Mouse (Mus musculus) heart, adult 2 months (tissue): ENCODE data around the gene Tmem214. TPM values are rescaled to one million over a fixed set of nuclear protein-coding genes. Genes with fewer than 3 reads are reported as not detected.

Source experiments
- DNase-seq, 2 experiments: peaks; one replicate each; pipeline ENCODE4 v3.0.0; 2021
- H3K27ac ChIP-seq: fragments of 200-600 bp; 2 replicates; pipeline ENCODE4 v1.8.1; 2022
- H3K27me3 ChIP-seq: fragments of 200-500 bp; 2 replicates; pipeline ENCODE4 v1.6.1; 2012; ENCODE audit warnings: mild to moderate bottlenecking, low read length, inconsistent platforms, mixed read lengths; ENCODE audit not compliant: control insufficient read depth, insufficient read depth
- H3K36me3 ChIP-seq: fragments of 200-500 bp; 2 replicates; pipeline ENCODE4 v1.6.1; 2012; ENCODE audit warnings: low read length, inconsistent platforms; ENCODE audit not compliant: control insufficient read depth, insufficient read depth
- H3K4me1 ChIP-seq: fragments of 200-500 bp; 2 replicates; pipeline ENCODE4 v1.6.1; 2011; ENCODE audit warnings: low read length; ENCODE audit not compliant: control insufficient read depth, insufficient read depth
- H3K4me3 ChIP-seq: fragments of 200-600 bp; 2 replicates; pipeline ENCODE4 v1.8.1; 2022
- H3K79me2 ChIP-seq: fragments of 200-500 bp; replicated peaks from 2 replicates; pipeline ENCODE4 v1.6.1; 2012; ENCODE audit warnings: mild to moderate bottlenecking, inconsistent platforms, low read length, moderate library complexity, mixed read lengths; ENCODE audit not compliant: control insufficient read depth, insufficient read depth
- H3K9ac ChIP-seq: fragments of 200-500 bp; 2 replicates; pipeline ENCODE4 v1.6.1; 2012; ENCODE audit warnings: low read depth, mild to moderate bottlenecking, control low read depth, inconsistent platforms, low read length, mixed read lengths
- CTCF ChIP-seq: fragments of 200-600 bp; IDR thresholded peaks from 2 replicates; pipeline ENCODE4 v1.8.1; 2022; ENCODE audit warnings: antibody characterized with exemption, mild to moderate bottlenecking, moderate library complexity
- EP300 ChIP-seq: fragments of 200-500 bp; IDR thresholded peaks from 2 replicates; pipeline ENCODE4 v1.6.1; 2011; ENCODE audit warnings: low read depth, low read length, control low read depth; ENCODE audit not compliant: insufficient read depth
- POLR2A ChIP-seq: fragments of 200-500 bp; IDR thresholded peaks from 2 replicates; pipeline ENCODE4 v1.6.1; 2011; ENCODE audit warnings: mild to moderate bottlenecking, low read depth, low read length, control low read depth; ENCODE audit not compliant: insufficient read depth
- WGBS: fragments of 180-500 bp; shearing (Covaris S2); methylation state at CpG from one replicate; pipeline ENCODE4 v1.1.7; 2018; 5-methylcytosine and 5-hydroxymethylcytosine counted together
- intact Hi-C: fragments of 180-260 bp; cut with DNase I; formaldehyde crosslinking; loops from one replicate; pipeline ENCODE4 v1.15.1; 2025
- polyA plus RNA-seq: library from polyadenylated mRNA; depleted of rRNA; stranded (reverse); fragments of >200 nt; gene quantifications from 2 replicates; pipeline ENCODE4 v1.2.3, GENCODE M21; 2012
- total RNA-seq, 2 experiments: library from RNA; stranded (reverse); gene quantifications; 2 replicates each; pipeline ENCODE4 v1.2.3; 2021

The Tmem214 gene
- total and polyA plus RNA-seq, 3 experiments = 34.7 to 55.7 (median 37.5) TPM

GRCm38 (mm10) chr5:30825166-30825565 lies 42.6 kb upstream of the Tmem214 start:
- no peak for TF ChIP-seq EP300
- Histone ChIP-seq H3K4me3 (no peak overlapping the region), H3K36me3 (no peaks in the 10 kb centered on the region; the same call in 1 of the 2 replicates), H3K27ac (no peak overlapping the region), H3K4me1 (peaks cover 7% of the 10 kb centered on the region; the same call in 1 of the 2 replicates), H3K9ac (no peak overlapping the region), H3K27me3 (no peaks in the 10 kb centered on the region), H3K79me2 (0 out of 2 replicates have a peak, but pooled peaks cover 3% of the 10 kb centered on the region)
- 54% methylated on average over 10 of the region's 10 CpGs for WGBS
- DNase-seq = no peak
- intact Hi-C loops = no loop called here

- no peaks in the 10 kb centered on the region for H3K27me3 ChIP-seq
- H3K4me3 ChIP-seq = no peak overlapping the region
- WGBS = 65% methylated on average over 6 of the region's 6 CpGs
- intact Hi-C loops = no loop called here
- no peak overlapping the region for H3K9ac ChIP-seq
- no peak for DNase-seq
- H3K79me2 ChIP-seq = 0 out of 2 replicates have a peak, but pooled peaks cover 3% of the 10 kb centered on the region
- H3K4me1 ChIP-seq = peaks cover 7% of the 10 kb centered on the region; the same call in 1 of the 2 replicates
- H3K36me3 ChIP-seq = no peaks in the 10 kb centered on the region; the same call in 1 of the 2 replicates
- no peak overlapping the region for H3K27ac ChIP-seq
- TF ChIP-seq POLR2A (no peak), CTCF (no peak), EP300 (no peak)
Observed at GRCm38 (mm10) chr5:30825821-30826220, 42.0 kb upstream of the Tmem214 start.

DNA sequence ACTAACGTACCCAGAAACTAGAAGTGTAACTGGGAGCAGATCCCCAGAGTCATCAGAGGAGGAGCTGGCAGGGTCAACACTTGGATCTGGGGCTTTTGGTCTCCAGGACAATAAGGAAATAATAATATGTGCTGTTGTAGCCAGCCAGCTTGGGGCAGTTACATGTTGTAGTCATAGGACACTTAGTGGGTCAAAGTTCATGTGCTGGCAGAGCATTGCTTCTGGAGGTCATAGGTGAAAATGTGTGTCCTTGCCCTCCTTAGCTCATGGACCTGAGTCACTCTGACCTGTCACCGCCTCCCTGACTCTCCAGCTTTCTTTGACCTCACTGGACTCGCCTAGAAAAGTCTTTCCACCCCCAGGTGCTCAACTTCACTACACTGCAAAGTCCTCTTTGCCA lies 34.4 kb upstream of the Tmem214 start:
- TF ChIP-seq EP300 (no peak), POLR2A (no peak), CTCF (no peak)
- H3K4me1 ChIP-seq = no peaks in the 10 kb centered on the region; the same call in 1 of the 2 replicates

GRCm38 (mm10) chr5:30839731-30840130 lies 28.1 kb upstream of the Tmem214 start:
- Histone ChIP-seq H3K79me2 (no peaks in the 10 kb centered on the region), H3K36me3 (no peaks in the 10 kb centered on the region; the same call in 1 of the 2 replicates), H3K9ac (no peak overlapping the region), H3K4me1 (no peaks in the 10 kb centered on the region), H3K4me3 (no peak overlapping the region), H3K27ac (no peak overlapping the region), H3K27me3 (no peaks in the 10 kb centered on the region)
- intact Hi-C loops = no loop called here
- TF ChIP-seq EP300 (no peak), CTCF (no peak), POLR2A (no peak)
- 79% methylated on average over 2 of the region's 2 CpGs for WGBS
- no peak for DNase-seq

More for the DNA sequence above, 34.4 kb upstream of the Tmem214 start:
- H3K79me2 ChIP-seq = no peaks in the 10 kb centered on the region
- no peak overlapping the region for H3K4me3 ChIP-seq
- 78% methylated on average over 3 of the region's 3 CpGs for whole genome bisulfite sequencing
- no peaks in the 10 kb centered on the region for H3K27me3 ChIP-seq
- H3K9ac ChIP-seq = no peak overlapping the region
- no peak for DNase-seq
- H3K36me3 ChIP-seq = no peaks in the 10 kb centered on the region
- intact Hi-C loops = no loop called here
- no peak overlapping the region for H3K27ac ChIP-seq

- TF ChIP-seq POLR2A = no peak
- TF ChIP-seq CTCF = no peak
- TF ChIP-seq EP300 = no peak
- H3K4me1 ChIP-seq = no peaks in the 10 kb centered on the region
Observed at GRCm38 (mm10) chr5:30841896-30842295, 25.9 kb upstream of the Tmem214 start.

DNA sequence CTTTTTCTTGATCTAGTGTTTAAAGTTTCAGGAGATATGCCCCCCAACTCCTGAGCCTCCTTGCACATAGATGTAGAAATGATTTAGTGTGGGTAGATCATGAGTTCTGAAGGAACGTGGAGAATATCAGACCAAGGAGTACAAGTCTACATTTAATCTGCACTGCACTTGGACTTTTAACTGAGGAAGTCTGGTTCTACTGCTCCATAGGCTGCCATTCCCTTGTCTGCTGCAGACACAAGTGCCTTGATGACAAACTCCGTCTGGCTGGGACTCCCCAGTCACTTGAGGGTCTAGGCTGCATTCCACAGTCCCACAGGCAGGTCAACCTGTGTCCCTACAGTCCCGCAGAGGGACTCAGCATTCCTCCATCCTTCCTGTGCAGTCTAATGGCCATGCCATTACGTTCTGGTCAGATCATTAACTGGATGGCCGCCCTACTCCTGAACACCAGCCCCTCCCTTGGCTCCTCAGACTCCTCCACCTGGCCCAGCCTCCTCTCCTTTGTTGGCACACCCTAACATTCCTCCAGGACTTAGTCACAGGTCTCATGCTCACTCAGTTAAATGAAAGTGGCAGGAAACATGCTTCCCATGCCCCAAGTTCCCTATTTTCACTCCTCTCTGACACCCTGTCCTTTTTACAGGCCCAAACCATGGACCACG lies 17.8 kb upstream of the Tmem214 start:
- Histone ChIP-seq H3K27ac (no peak overlapping the region), H3K9ac (no peak overlapping the region), H3K36me3 (no peaks in the 10 kb centered on the region), H3K79me2 (no peaks in the 10 kb centered on the region), H3K4me1 (peaks cover 15% of the 10 kb centered on the region), H3K4me3 (no peak overlapping the region), H3K27me3 (no peaks in the 10 kb centered on the region)
- intact Hi-C loops = no loop called here
- WGBS = 35% methylated on average over 6 of the region's 6 CpGs
- DNase-seq = peak in 1 of 2 experiments; percentile 39
- TF ChIP-seq POLR2A = no peak
- TF ChIP-seq EP300 = no peak
- no peak for TF ChIP-seq CTCF

More at GRCm38 (mm10) chr5:30841896-30842295, 25.9 kb upstream of the Tmem214 start:
- no peak overlapping the region for H3K4me3 ChIP-seq
- no peak overlapping the region for H3K27ac ChIP-seq
- intact Hi-C loops = no loop called here
- H3K36me3 ChIP-seq = no peaks in the 10 kb centered on the region; the same call in 1 of the 2 replicates
- DNase-seq = no peak
- no peaks in the 10 kb centered on the region for H3K79me2 ChIP-seq
- H3K9ac ChIP-seq = no peak overlapping the region
- no peaks in the 10 kb centered on the region for H3K27me3 ChIP-seq
- 63% methylated on average over 3 of the region's 3 CpGs for WGBS

DNA sequence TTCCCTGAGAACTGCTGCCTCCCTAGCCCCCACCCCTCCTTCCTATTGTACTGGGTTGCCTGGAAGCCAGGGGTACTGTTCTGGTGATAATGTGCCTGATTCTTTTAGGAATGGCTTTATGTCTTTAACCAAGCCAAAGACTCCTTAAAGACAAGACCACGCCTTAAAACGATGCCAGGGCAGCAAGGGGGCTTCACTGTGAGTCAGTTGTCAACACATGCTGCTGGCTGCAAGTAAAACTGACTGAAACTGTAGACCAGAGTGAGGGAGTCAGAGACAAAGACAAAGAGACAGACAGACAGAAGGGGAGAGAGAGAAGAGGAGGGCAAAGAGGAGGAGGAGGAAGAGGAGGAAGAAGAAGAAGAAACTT lies 17.3 kb upstream of the Tmem214 start:
- no peaks in the 10 kb centered on the region for H3K27me3 ChIP-seq
- 61% methylated on average over 2 of the region's 2 CpGs for WGBS
- H3K79me2 ChIP-seq = no peaks in the 10 kb centered on the region
- H3K36me3 ChIP-seq = no peaks in the 10 kb centered on the region
- no peak overlapping the region for H3K9ac ChIP-seq
- H3K27ac ChIP-seq = no peak overlapping the region
- no peak for TF ChIP-seq POLR2A
- no peak overlapping the region for H3K4me3 ChIP-seq
- H3K4me1 ChIP-seq = peaks cover 15% of the 10 kb centered on the region
- no peak for DNase-seq
- intact Hi-C loops = no loop called here
